Mouse (Mus musculus) erythroid progenitor cell, adult 5-6 weeks (primary cell): ENCODE data around the gene Tbc1d5. TPM values are rescaled to one million over a fixed set of nuclear protein-coding genes. Genes with fewer than 3 reads are reported as not detected.

Experiments used
- ATAC-seq: replicated peaks from 2 replicates; pipeline ENCODE4 v1.8.0; 2016; ENCODE audit warnings: moderate number of reproducible peaks, mild to moderate bottlenecking, moderate TSS enrichment, inconsistent platforms; ENCODE audit not compliant: poor library complexity, low FRiP score, severe bottlenecking
- total RNA-seq, 2 experiments: library from RNA; stranded (forward) in 1 of 2; stranded (reverse) in 1 of 2; fragments of 150-400 nt in 1 of 2; fragments of 186-747, 209-891 nt in 1 of 2; gene quantifications; 2 replicates each; pipeline versions ENCODE4 v1.2.3 to v1.2.4; 2015 to 2017; ENCODE audit warnings: low replicate concordance in 2 of 2

Gene Tbc1d5
- total RNA-seq, 2 experiments from 2014 or later = 15.4 to 21.4 TPM

- ATAC-seq = no peak
These were observed 272.5 kb downstream of the Tbc1d5 start for GRCm38 (mm10) chr17:50906630-50907029.

- no peak for ATAC-seq
These were observed 274.7 kb downstream of the Tbc1d5 start for GRCm38 (mm10) chr17:50904463-50904862.

- ATAC-seq = no peak
These were observed 281.3 kb downstream of the Tbc1d5 start for GRCm38 (mm10) chr17:50897867-50898266.

GRCm38 (mm10) chr17:50889475-50889874 is 289.7 kb downstream of the Tbc1d5 start:
- ATAC-seq = no peak

GRCm38 (mm10) chr17:50879910-50880309 is 299.2 kb downstream of the Tbc1d5 start:
- no peak for ATAC-seq

GRCm38 (mm10) chr17:50876451-50876850 is 302.7 kb downstream of the Tbc1d5 start:
- no peak for ATAC-seq

- ATAC-seq = no peak
These were observed 305.1 kb downstream of the Tbc1d5 start for GRCm38 (mm10) chr17:50874067-50874466.

- no peak for ATAC-seq
These were observed 306.6 kb downstream of the Tbc1d5 start for GRCm38 (mm10) chr17:50872600-50872999.

GRCm38 (mm10) chr17:50867297-50867696 is 311.9 kb downstream of the Tbc1d5 start:
- no peak for ATAC-seq

GRCm38 (mm10) chr17:50864781-50865180 is 314.4 kb downstream of the Tbc1d5 start:
- no peak for ATAC-seq

- no peak for ATAC-seq
These were observed 325.9 kb downstream of the Tbc1d5 start for GRCm38 (mm10) chr17:50853220-50853619.

- no peak for ATAC-seq
These were observed 327.8 kb downstream of the Tbc1d5 start for GRCm38 (mm10) chr17:50851382-50851781.

- ATAC-seq = no peak
These were observed 365.1 kb downstream of the Tbc1d5 start for GRCm38 (mm10) chr17:50814089-50814488.

GRCm38 (mm10) chr17:50813580-50813979 is 365.6 kb downstream of the Tbc1d5 start:
- no peak for ATAC-seq

- no peak for ATAC-seq
These were observed 373.5 kb downstream of the Tbc1d5 start for GRCm38 (mm10) chr17:50805631-50806030.

- no peak for ATAC-seq
These were observed 375.9 kb downstream of the Tbc1d5 start for GRCm38 (mm10) chr17:50803234-50803633.

- no peak for ATAC-seq
These were observed 376.8 kb downstream of the Tbc1d5 start for GRCm38 (mm10) chr17:50802380-50802779.

GRCm38 (mm10) chr17:50795445-50796095 is 383.6 kb downstream of the Tbc1d5 start:
- peak; percentile 88 for ATAC-seq

- ATAC-seq = no peak
These were observed 387.5 kb downstream of the Tbc1d5 start for GRCm38 (mm10) chr17:50791671-50792070.

GRCm38 (mm10) chr17:50788835-50789234 is 390.3 kb downstream of the Tbc1d5 start:
- ATAC-seq = no peak

GRCm38 (mm10) chr17:50775247-50775646 is 403.9 kb downstream of the Tbc1d5 start:
- no peak for ATAC-seq

GRCm38 (mm10) chr17:50764387-50764786 is 414.8 kb downstream of the Tbc1d5 start:
- no peak for ATAC-seq
